Mouse (Mus musculus): ENCODE data around the gene Thap8. TPM values are rescaled to one million over a fixed set of nuclear protein-coding genes. Genes with fewer than 3 reads are reported as not detected.

Thap8 gene
- not detected for polyA plus RNA-seq (2014; fragmentation: Illumina TruSeq; extraction: RNeasy Lipid Tissue Mini Kit (QIAGEN cat#74804); ENCODE audit: low read depth, low replicate concordance)

GRCm38 (mm10) chr7:30279951-30280669, at the start of gene Thap8, which contains the start of gene Wdr62:
Thap8 (plus strand) TSS chr7:30280094.
Wdr62 (minus strand) TSS chr7:30280419.

GRCm38 (mm10) chr7:30231669-30232454, 48.0 kb upstream of the Thap8 start, which contains the start of the genes Polr2i and Tbcb:
Polr2i (plus strand) TSS chr7:30231948.
Tbcb (minus strand) TSS chr7:30232272.

GRCm38 (mm10) chr7:30235625-30236024, 44.3 kb upstream of the Thap8 start, which contains the start of gene Ovol3:
Ovol3 (minus strand) TSS chr7:30235725.

GRCm38 (mm10) chr7:30291215-30292131, 11.6 kb downstream of the Thap8 start, which contains the start of gene Clip3:
Clip3 (plus strand) TSS chr7:30291728.

GRCm38 (mm10) chr7:30308076-30309005, 28.4 kb downstream of the Thap8 start, which contains the start of gene Alkbh6:
Alkbh6 (plus strand) TSS chr7:30308717.

GRCm38 (mm10) chr7:30314721-30315155, 34.8 kb downstream of the Thap8 start, which contains the start of gene Syne4:
Syne4 (plus strand) TSS chr7:30314807.

GRCm38 (mm10) chr7:30321539-30322284, 41.8 kb downstream of the Thap8 start, which contains the start of gene E130208F15Rik:
E130208F15Rik (plus strand) TSS chr7:30321740.

GRCm38 (mm10) chr7:30323795-30324194, 43.9 kb downstream of the Thap8 start, which contains the start of gene Sdhaf1:
Sdhaf1 (minus strand) TSS chr7:30323895.

Other genes starting within 250 kb of the Thap8 start
- gene Zfp14, start 228.7 kb upstream of the Thap8 start, polyA plus RNA-seq (2014; fragmentation: Illumina TruSeq; extraction: RNeasy Lipid Tissue Mini Kit (QIAGEN cat#74804); ENCODE audit: low read depth, low replicate concordance): 5.6 TPM
- 3.4 TPM for gene Zfp82, start 207.2 kb upstream of the Thap8 start, polyA plus RNA-seq (2014; fragmentation: Illumina TruSeq; extraction: RNeasy Lipid Tissue Mini Kit (QIAGEN cat#74804); ENCODE audit: low read depth, low replicate concordance)
- not detected for gene Gm26920, start 189.7 kb upstream of the Thap8 start, polyA plus RNA-seq (2014; fragmentation: Illumina TruSeq; extraction: RNeasy Lipid Tissue Mini Kit (QIAGEN cat#74804); ENCODE audit: low read depth, low replicate concordance)
- 3.4 TPM for gene Zfp566, start 189.6 kb upstream of the Thap8 start, polyA plus RNA-seq (2014; fragmentation: Illumina TruSeq; extraction: RNeasy Lipid Tissue Mini Kit (QIAGEN cat#74804); ENCODE audit: low read depth, low replicate concordance)
- 139 TPM for gene Zfp260, start 185.3 kb upstream of the Thap8 start, polyA plus RNA-seq (2014; fragmentation: Illumina TruSeq; extraction: RNeasy Lipid Tissue Mini Kit (QIAGEN cat#74804); ENCODE audit: low read depth, low replicate concordance)
- gene Zfp382, start 158.2 kb upstream of the Thap8 start, polyA plus RNA-seq (2014; fragmentation: Illumina TruSeq; extraction: RNeasy Lipid Tissue Mini Kit (QIAGEN cat#74804); ENCODE audit: low read depth, low replicate concordance): 2.6 TPM
- 41.6 TPM for gene Zfp146, start 110.3 kb upstream of the Thap8 start, polyA plus RNA-seq (2014; fragmentation: Illumina TruSeq; extraction: RNeasy Lipid Tissue Mini Kit (QIAGEN cat#74804); ENCODE audit: low read depth, low replicate concordance)
- 2.4 TPM for gene Cox7a1, start 96.0 kb upstream of the Thap8 start, polyA plus RNA-seq (2014; fragmentation: Illumina TruSeq; extraction: RNeasy Lipid Tissue Mini Kit (QIAGEN cat#74804); ENCODE audit: low read depth, low replicate concordance)
- 84.3 TPM for gene Capns1, start 81.3 kb upstream of the Thap8 start, polyA plus RNA-seq (2014; fragmentation: Illumina TruSeq; extraction: RNeasy Lipid Tissue Mini Kit (QIAGEN cat#74804); ENCODE audit: low read depth, low replicate concordance)
- 1.5 TPM for gene Polr2i, start 48.1 kb upstream of the Thap8 start, polyA plus RNA-seq (2014; fragmentation: Illumina TruSeq; extraction: RNeasy Lipid Tissue Mini Kit (QIAGEN cat#74804); ENCODE audit: low read depth, low replicate concordance)
- 5.3 TPM for gene Tbcb, start 47.8 kb upstream of the Thap8 start, polyA plus RNA-seq (2014; fragmentation: Illumina TruSeq; extraction: RNeasy Lipid Tissue Mini Kit (QIAGEN cat#74804); ENCODE audit: low read depth, low replicate concordance)
- gene Ovol3, start 44.4 kb upstream of the Thap8 start, polyA plus RNA-seq (2014; fragmentation: Illumina TruSeq; extraction: RNeasy Lipid Tissue Mini Kit (QIAGEN cat#74804); ENCODE audit: low read depth, low replicate concordance): not detected
- 0.69 TPM for gene Wdr62, start 325 bp downstream of the Thap8 start, polyA plus RNA-seq (2014; fragmentation: Illumina TruSeq; extraction: RNeasy Lipid Tissue Mini Kit (QIAGEN cat#74804); ENCODE audit: low read depth, low replicate concordance)
- gene Clip3, start 11.6 kb downstream of the Thap8 start, polyA plus RNA-seq (2014; fragmentation: Illumina TruSeq; extraction: RNeasy Lipid Tissue Mini Kit (QIAGEN cat#74804); ENCODE audit: low read depth, low replicate concordance): 7.0 TPM
- 5.6 TPM for gene Alkbh6, start 28.6 kb downstream of the Thap8 start, polyA plus RNA-seq (2014; fragmentation: Illumina TruSeq; extraction: RNeasy Lipid Tissue Mini Kit (QIAGEN cat#74804); ENCODE audit: low read depth, low replicate concordance)
- gene Syne4, start 34.7 kb downstream of the Thap8 start, polyA plus RNA-seq (2014; fragmentation: Illumina TruSeq; extraction: RNeasy Lipid Tissue Mini Kit (QIAGEN cat#74804); ENCODE audit: low read depth, low replicate concordance): 1.7 TPM
- gene E130208F15Rik, start 41.6 kb downstream of the Thap8 start, polyA plus RNA-seq (2014; fragmentation: Illumina TruSeq; extraction: RNeasy Lipid Tissue Mini Kit (QIAGEN cat#74804); ENCODE audit: low read depth, low replicate concordance): 1.8 TPM
- 2.2 TPM for gene Sdhaf1, start 43.8 kb downstream of the Thap8 start, polyA plus RNA-seq (2014; fragmentation: Illumina TruSeq; extraction: RNeasy Lipid Tissue Mini Kit (QIAGEN cat#74804); ENCODE audit: low read depth, low replicate concordance)
- 0.57 TPM for gene Lrfn3, start 82.7 kb downstream of the Thap8 start, polyA plus RNA-seq (2014; fragmentation: Illumina TruSeq; extraction: RNeasy Lipid Tissue Mini Kit (QIAGEN cat#74804); ENCODE audit: low read depth, low replicate concordance)
- 2.4 TPM for gene Tyrobp, start 133.7 kb downstream of the Thap8 start, polyA plus RNA-seq (2014; fragmentation: Illumina TruSeq; extraction: RNeasy Lipid Tissue Mini Kit (QIAGEN cat#74804); ENCODE audit: low read depth, low replicate concordance)
- not detected for gene Hcst, start 139.8 kb downstream of the Thap8 start, polyA plus RNA-seq (2014; fragmentation: Illumina TruSeq; extraction: RNeasy Lipid Tissue Mini Kit (QIAGEN cat#74804); ENCODE audit: low read depth, low replicate concordance)
- gene Nfkbid, start 141.6 kb downstream of the Thap8 start, polyA plus RNA-seq (2014; fragmentation: Illumina TruSeq; extraction: RNeasy Lipid Tissue Mini Kit (QIAGEN cat#74804); ENCODE audit: low read depth, low replicate concordance): 1.4 TPM
- 3.2 TPM for gene Aplp1, start 165.4 kb downstream of the Thap8 start, polyA plus RNA-seq (2014; fragmentation: Illumina TruSeq; extraction: RNeasy Lipid Tissue Mini Kit (QIAGEN cat#74804); ENCODE audit: low read depth, low replicate concordance)
- gene Kirrel2, start 177.6 kb downstream of the Thap8 start, polyA plus RNA-seq (2014; fragmentation: Illumina TruSeq; extraction: RNeasy Lipid Tissue Mini Kit (QIAGEN cat#74804); ENCODE audit: low read depth, low replicate concordance): not detected
- not detected for gene Nphs1, start 178.2 kb downstream of the Thap8 start, polyA plus RNA-seq (2014; fragmentation: Illumina TruSeq; extraction: RNeasy Lipid Tissue Mini Kit (QIAGEN cat#74804); ENCODE audit: low read depth, low replicate concordance)
- not detected for gene Prodh2, start 213.5 kb downstream of the Thap8 start, polyA plus RNA-seq (2014; fragmentation: Illumina TruSeq; extraction: RNeasy Lipid Tissue Mini Kit (QIAGEN cat#74804); ENCODE audit: low read depth, low replicate concordance)